Mouse (Mus musculus) neural tube, embryonic 14.5 days (tissue): Measurements from ENCODE around the gene Zmiz1. TPM values are rescaled to one million over a fixed set of nuclear protein-coding genes. Genes with fewer than 3 reads are reported as not detected.

Experiments used
- ATAC-seq: fragments of 200-750 bp; cut with Nextera tagmentation; 2 replicates; pipeline ENCODE4 v1.8.0; 2017; ENCODE audit warnings: low read depth, mild to moderate bottlenecking, moderate TSS enrichment, moderate library complexity
- H3K27ac ChIP-seq: fragments of 300-500 bp; sonication (generic); 2 replicates; pipeline ENCODE4 v1.5.1; 2014; ENCODE audit warnings: low read depth, mild to moderate bottlenecking, control low read depth, low read length, moderate library complexity, mixed read lengths
- H3K27me3 ChIP-seq: fragments of 300-500 bp; sonication (generic); 2 replicates; pipeline ENCODE4 v1.6.1; 2014; ENCODE audit warnings: low read length; ENCODE audit not compliant: control insufficient read depth, insufficient read depth
- H3K36me3 ChIP-seq: fragments of 300-500 bp; sonication (generic); 2 replicates; pipeline ENCODE4 v1.6.1; 2014; ENCODE audit warnings: low read length, mixed read lengths; ENCODE audit not compliant: control insufficient read depth, insufficient read depth
- H3K4me1 ChIP-seq: fragments of 300-500 bp; sonication (generic); 2 replicates; pipeline ENCODE4 v1.6.1; 2014; ENCODE audit warnings: low read length; ENCODE audit not compliant: control insufficient read depth, insufficient read depth
- H3K4me2 ChIP-seq: fragments of 300-500 bp; sonication (generic); 2 replicates; pipeline ENCODE4 v1.6.1; 2014; ENCODE audit warnings: mild to moderate bottlenecking, low read depth, low read length, control low read depth
- H3K4me3 ChIP-seq: fragments of 300-500 bp; sonication (generic); 2 replicates; pipeline ENCODE4 v1.5.1; 2014; ENCODE audit warnings: low read depth, low read length, control low read depth, mixed read lengths
- H3K9ac ChIP-seq: fragments of 300-500 bp; sonication (generic); replicated peaks from 2 replicates; pipeline ENCODE4 v1.6.1; 2014; ENCODE audit warnings: low read depth, mild to moderate bottlenecking, control low read depth, low read length, mixed read lengths
- H3K9me3 ChIP-seq: fragments of 300-500 bp; sonication (generic); 2 replicates; pipeline ENCODE4 v1.6.1; 2016; ENCODE audit warnings: low read length; ENCODE audit not compliant: control insufficient read depth
- WGBS: fragments of 180-500 bp; shearing (Covaris S2); extraction: QIAGEN DNeasy Blood & Tissue Kit; methylation state at CpG from one replicate; pipeline ENCODE4 v1.1.7; 2014; 5-methylcytosine and 5-hydroxymethylcytosine counted together
- polyA plus RNA-seq: library from polyadenylated mRNA; unstranded; fragments of >200 nt; fragmentation: Nextera tagmentation; extraction: Ambion mirVana; gene quantifications from 2 replicates; pipeline ENCODE4 v1.2.1, GENCODE M21; 2014

Gene Zmiz1
- polyA plus RNA-seq, 1 experiment from 2014 or later: 75.0 TPM

DNA sequence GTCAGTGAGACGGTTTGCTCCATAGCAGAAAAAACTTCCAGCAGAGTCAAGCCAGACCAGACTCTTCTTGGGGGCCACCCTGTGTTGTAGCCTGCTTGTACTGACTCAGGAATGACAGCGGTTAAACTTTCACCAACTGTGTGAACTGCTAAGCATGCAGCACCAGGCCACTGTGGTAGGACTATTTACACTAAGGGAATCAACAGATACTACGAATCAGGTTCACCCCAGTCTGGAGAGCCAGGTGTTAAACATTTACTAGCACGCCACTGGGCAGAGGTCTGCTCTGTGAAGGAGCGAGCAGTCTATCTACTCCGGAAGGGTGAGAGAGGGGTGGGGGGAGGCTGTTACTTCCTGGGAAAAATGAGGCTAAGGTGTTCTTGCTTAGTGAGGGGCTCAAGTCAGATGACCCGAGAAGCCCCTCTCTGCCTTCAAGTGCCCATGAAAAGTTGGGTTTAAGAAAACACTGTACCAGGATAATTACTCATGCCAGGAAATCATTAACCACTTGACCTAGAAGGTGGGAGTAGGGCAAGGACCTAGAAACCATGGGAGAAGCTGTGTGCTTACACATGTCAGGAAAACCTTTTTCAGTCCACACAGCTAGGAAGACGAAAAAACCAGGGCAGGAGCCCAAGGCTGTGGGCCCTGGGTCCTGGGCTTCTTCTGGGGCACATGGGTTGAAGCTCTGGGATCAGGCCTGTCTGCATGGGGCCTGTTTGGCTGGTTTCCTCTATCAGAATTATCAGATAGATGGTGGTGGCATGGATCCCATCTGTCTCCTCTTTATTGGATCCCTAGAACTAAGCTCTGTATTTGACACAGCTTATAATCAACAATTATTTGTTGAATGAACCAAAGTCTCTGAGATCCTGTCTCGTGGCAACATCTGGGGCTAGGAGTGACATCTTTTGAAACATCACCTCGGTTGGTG lies 7.0 kb upstream of the Zmiz1 start:
- Histone ChIP-seq H3K9me3 (no peaks in the 10 kb centered on the region), H3K36me3 (no peaks in the 10 kb centered on the region), H3K27ac (no peak overlapping the region), H3K9ac (no peak overlapping the region), H3K27me3 (no peaks in the 10 kb centered on the region), H3K4me3 (no peak overlapping the region), H3K4me1 (peaks cover 8% of the 10 kb centered on the region; the same call in 1 of the 2 replicates), H3K4me2 (no peak overlapping the region)
- 69% methylated on average over 10 of the region's 10 CpGs for WGBS
- no peak for ATAC-seq

DNA sequence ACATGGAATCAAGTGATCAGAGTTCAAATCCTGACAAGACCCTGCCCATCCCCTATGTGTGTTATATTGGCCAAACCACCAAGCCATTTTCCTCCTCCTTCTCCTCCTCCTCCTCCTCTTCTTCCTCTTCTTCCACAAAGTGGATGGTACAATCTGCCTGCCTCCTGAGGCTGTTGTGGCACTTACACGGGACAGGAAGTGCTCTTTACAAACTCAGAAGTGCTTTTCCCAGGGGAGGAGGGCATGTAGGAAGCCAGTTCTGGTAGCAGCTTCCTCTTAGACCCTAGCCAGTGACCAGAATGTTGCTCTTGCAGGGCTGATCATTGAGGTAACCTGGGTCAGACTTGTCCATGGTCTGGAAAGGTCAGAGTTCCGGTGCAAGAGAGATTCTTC lies 6.4 kb upstream of the Zmiz1 start:
- H3K27me3 ChIP-seq: no peaks in the 10 kb centered on the region
- H3K4me3 ChIP-seq: no peak overlapping the region
- ATAC-seq: no peak
- H3K4me1 ChIP-seq: peaks cover 8% of the 10 kb centered on the region; the same call in 1 of the 2 replicates
- H3K9ac ChIP-seq: no peak overlapping the region
- no peaks in the 10 kb centered on the region for H3K36me3 ChIP-seq
- no peak overlapping the region for H3K27ac ChIP-seq
- no peaks in the 10 kb centered on the region for H3K9me3 ChIP-seq
- WGBS: 54% methylated on average over 2 of the region's 2 CpGs
- H3K4me2 ChIP-seq: no peak overlapping the region

DNA sequence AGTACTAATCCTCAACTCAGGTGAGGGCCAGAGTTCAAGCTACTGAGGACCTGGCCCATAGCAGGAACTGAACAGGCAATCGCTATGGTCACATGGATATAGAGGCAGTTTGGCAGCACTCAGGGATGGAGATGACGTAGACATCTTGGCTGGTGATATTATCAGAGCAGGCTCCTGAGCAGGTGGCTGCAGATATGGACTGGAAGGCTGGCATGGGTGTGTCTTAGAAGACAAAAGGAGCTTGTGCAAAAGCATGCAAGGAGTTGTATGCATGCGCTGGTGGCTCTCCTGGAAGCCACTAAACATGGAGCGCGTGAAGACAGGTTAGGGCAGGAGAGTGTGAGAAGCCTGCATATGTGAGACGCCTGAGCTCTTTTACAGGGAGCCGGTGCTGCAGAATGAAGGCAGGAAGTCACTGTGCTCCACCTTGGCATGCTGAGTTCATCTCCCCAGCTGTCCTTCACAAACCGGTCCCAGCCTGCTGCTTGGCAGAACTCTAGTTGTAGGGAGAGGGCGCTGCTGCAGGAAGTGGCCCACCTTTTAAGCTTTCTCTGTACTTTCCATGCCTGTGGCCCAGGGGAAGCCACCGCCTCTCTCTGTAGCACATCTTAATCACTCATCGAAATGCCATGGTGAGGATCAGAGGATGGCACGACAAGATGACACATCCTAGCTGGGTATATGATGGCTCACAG lies 4.8 kb upstream of the Zmiz1 start:
- H3K4me2 ChIP-seq: no peak overlapping the region
- no peak for ATAC-seq
- H3K36me3 ChIP-seq: no peaks in the 10 kb centered on the region
- WGBS: 80% methylated on average over 12 of the region's 12 CpGs
- H3K27ac ChIP-seq: no peak overlapping the region
- no peak overlapping the region for H3K4me3 ChIP-seq
- no peaks in the 10 kb centered on the region for H3K27me3 ChIP-seq
- peaks cover 13% of the 10 kb centered on the region; the same call in 1 of the 2 replicates for H3K4me1 ChIP-seq
- no peak overlapping the region for H3K9ac ChIP-seq
- H3K9me3 ChIP-seq: no peaks in the 10 kb centered on the region

GRCm38 (mm10) chr14:25456666-25457433 lies 2.1 kb upstream of the Zmiz1 start:
- Histone ChIP-seq H3K4me1 (peaks cover 19% of the 10 kb centered on the region), H3K36me3 (no peaks in the 10 kb centered on the region), H3K4me3 (peak overlapping the region; percentile 84), H3K4me2 (peak overlapping the region; percentile 92), H3K9me3 (no peaks in the 10 kb centered on the region), H3K27ac (peak overlapping the region; percentile 95), H3K9ac (peak overlapping the region; percentile 88), H3K27me3 (no peaks in the 10 kb centered on the region)
- ATAC-seq: peak; percentile 2; the same call in 1 of the 2 replicates
- 2% methylated on average over 16 of the region's 17 CpGs for WGBS

- ATAC-seq: peak; percentile 89
- Histone ChIP-seq H3K9ac (peak overlapping the region; percentile 88), H3K36me3 (no peaks in the 10 kb centered on the region), H3K4me2 (peak overlapping the region; percentile 92), H3K27me3 (no peaks in the 10 kb centered on the region), H3K9me3 (no peaks in the 10 kb centered on the region), H3K4me1 (peaks cover 22% of the 10 kb centered on the region), H3K4me3 (peak overlapping the region; percentile 84), H3K27ac (peak overlapping the region; percentile 95)
- under 1% methylated on average over 36 of the region's 52 CpGs for WGBS
Measured at GRCm38 (mm10) chr14:25457434-25457957, 1.5 kb upstream of the Zmiz1 start.

DNA sequence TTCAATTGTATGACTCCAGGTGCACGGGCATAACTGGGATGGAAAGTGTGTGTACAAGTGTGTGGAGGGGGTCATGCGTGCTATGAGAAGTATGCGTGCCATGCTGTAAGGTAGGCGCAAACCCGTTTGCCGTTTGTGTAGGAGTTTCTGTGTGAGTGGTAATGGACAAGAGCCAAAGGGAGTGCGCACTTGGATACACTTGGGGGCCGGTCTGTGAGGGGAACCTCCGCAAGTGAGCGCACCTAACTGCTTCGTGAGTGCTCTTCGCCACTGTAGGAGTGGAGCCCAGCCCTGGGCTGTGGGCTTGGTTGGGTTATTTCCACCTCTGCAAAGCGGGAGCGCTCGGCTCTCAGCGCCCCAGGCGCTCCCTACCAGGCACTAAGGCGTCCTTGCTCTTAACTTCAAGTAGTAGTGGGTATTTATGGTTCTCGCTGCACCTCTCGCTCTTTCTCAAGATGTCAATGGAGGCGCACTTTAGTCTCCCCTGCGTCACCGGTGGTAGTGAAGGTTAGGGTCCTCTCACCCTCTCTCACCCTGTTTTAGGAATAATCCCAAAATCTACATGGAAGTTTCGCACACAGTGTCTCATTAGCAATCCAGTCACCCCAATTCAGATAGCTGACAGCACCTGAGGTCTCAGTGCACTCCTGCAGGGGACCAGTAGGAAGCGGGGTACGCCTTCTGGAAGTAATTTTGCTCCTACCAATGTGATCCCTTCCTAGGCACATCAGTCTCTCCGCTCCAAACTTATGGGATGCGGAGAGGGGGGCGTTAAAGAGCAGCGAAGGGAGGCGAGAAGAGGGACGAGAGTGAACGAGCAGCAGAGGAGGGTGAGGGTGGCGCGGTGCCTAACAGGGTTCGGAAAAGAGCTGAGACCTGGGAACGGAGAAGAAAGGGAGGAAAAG lies 622 bp upstream of the Zmiz1 start:
- Histone ChIP-seq H3K9me3 (no peaks in the 10 kb centered on the region), H3K27ac (peak overlapping the region; percentile 95), H3K4me2 (peak overlapping the region; percentile 92), H3K36me3 (no peaks in the 10 kb centered on the region), H3K4me3 (peak overlapping the region; percentile 84), H3K9ac (peak overlapping the region; percentile 88), H3K4me1 (peaks cover 31% of the 10 kb centered on the region), H3K27me3 (no peaks in the 10 kb centered on the region)
- ATAC-seq: peak; percentile 1; the same call in 1 of the 2 replicates
- WGBS: under 1% methylated on average over 37 of the region's 37 CpGs

DNA sequence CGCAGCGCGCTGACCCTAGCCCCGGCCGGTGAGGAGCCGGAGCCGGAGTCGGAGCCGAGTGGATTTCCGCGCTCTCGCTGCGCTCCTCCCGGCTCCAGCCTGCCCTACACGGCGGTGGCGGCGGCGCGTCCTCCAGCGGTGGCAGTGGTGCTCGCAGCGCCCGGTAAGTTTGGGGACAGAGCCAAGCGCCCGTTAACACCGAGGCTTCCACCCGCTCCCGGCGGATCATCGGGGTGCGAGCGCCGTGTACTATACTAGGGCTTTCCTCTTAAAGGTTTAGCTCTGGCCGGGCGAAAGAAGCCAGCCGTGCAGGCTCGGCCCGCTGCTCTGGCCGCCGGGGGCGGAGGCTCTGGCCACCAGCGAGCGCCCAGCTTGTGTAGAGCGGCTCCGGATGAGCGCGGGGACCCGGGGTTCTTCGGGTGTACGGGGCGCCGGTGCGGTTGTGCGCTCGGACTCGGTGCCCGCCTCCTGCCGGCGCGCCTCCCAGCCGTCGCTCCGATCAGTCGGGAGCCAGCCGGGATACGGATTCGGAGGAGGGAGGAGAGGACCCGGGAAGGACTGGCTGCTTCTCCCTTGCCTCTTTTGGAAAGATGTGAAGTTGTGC lies 511 bp downstream of the Zmiz1 start:
- WGBS: under 1% methylated on average over 66 of the region's 69 CpGs
- peaks cover 42% of the 10 kb centered on the region for H3K4me1 ChIP-seq
- H3K4me3 ChIP-seq: peak overlapping the region; percentile 84
- peak overlapping the region; percentile 95 for H3K27ac ChIP-seq
- no peaks in the 10 kb centered on the region for H3K9me3 ChIP-seq
- peak; percentile 28 for ATAC-seq
- H3K9ac ChIP-seq: peak overlapping the region; percentile 88
- peak overlapping the region; percentile 92 for H3K4me2 ChIP-seq
- no peaks in the 10 kb centered on the region for H3K36me3 ChIP-seq
- no peaks in the 10 kb centered on the region for H3K27me3 ChIP-seq
